Mouse (Mus musculus): Measurements from ENCODE around the gene Odf3b.

Odf3b gene

DNA sequence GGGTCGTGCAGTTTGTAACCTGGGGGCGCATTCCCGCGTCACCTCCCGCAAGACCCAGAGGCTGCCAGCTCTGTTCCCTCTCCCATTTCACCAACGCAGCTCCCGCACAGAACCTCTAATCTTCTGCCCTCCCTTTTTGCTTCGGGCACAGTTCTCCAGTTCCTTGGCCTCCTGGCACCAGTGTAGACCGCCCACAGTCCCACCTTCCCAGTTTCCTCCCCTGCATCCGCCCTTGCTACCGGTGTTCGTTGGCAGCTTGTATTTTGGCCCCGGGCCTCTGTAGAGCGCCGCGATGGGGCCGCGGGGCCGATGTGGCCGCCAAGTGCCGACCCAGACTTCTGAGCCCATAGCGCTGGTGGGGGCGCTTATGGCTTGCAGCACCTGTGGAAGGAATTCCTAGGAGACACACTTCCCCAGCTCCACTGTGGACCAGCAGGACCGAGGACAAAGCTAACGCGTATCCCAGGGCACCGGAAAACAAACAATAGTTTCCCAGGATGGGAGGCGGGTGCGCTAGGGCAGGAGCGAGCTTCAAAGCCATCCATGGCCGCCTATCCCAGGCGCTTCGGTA, at the start of gene Odf3b:
Gene Odf3b (minus strand): TSS at position 452 of the 571 bp plus-strand sequence.
- DNase-seq (ENCODE audit: low spot score in 2 of 2): no peak

DNA sequence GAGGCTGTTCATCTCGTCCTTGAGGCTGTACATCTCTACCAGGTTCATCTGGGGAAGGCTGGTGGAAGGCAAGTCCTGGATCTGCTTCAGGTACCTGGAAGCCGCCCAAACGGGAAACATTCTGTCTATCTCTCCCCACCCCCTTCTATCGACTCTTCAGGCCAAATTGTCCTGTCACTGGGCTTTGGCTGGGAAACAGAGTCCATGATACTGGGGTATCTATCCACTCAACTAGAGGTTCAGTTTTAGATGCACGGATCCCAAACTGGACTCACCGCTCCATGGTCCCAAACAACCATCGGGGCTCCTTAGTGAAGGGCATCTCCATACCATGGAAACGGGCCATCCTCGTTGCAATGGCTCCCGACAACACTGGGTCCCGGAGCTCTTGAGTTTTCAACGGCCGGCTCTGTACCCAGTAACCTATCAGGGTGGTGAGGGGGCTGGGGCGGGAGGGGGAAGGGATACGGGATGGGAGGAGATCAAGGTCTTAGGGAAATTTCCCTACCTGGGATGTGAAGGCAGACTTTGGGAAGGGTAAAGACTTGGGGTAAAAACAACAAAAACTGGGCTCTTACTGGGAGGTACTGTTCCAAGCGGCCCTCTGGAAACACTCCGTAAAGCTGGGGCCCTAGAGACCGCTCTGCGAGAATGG, 49.2 kb upstream of the Odf3b start:
- DNase-seq (ENCODE audit: low spot score in 2 of 2): no peak

DNA sequence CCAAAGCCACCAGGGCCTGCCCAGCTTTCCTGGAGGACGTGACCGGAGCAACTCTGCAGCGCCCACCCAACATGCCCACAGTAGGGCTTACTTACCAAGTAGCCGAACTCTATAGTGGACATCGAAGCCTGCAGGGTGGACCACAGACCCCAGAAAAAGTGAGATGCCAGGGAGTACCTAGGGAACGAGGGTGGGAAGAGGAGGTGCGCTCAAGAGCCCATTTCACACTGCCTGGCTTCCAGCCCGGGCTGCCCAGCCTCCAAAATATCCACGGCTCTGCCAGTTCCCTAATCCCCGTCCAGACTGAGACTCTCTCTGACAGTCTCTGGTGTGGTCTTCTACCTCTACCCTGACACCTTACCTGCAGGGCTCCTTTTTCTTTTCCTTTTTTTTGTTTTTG, 47.6 kb upstream of the Odf3b start:
- no peak for DNase-seq (ENCODE audit: low spot score in 2 of 2)

DNA sequence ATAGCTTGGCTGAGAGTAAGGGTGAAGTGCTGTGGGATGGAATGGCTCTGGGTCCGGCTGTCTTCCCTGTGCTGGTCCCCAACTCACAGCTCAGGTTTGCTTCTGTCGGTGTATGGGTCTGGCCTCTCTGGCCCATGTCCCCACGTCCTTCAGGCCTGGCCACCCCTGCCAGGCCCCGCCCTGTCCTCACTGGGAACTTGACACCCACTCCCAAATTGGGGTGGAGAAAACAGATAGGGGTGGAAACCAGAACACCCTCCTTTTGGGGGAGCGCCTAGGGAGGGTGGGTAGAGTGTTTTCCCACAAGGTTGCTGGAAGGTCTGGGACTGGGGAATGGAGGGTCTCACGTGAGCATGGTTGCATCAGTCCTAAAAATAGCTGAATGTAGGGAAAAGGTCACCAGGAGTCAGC, 46.6 kb upstream of the Odf3b start, which contains the start of gene Cpt1b:
Gene Cpt1b (minus strand): TSS at position 153 of the 411 bp plus-strand sequence.
- no peak for DNase-seq (ENCODE audit: low spot score in 2 of 2)

DNA sequence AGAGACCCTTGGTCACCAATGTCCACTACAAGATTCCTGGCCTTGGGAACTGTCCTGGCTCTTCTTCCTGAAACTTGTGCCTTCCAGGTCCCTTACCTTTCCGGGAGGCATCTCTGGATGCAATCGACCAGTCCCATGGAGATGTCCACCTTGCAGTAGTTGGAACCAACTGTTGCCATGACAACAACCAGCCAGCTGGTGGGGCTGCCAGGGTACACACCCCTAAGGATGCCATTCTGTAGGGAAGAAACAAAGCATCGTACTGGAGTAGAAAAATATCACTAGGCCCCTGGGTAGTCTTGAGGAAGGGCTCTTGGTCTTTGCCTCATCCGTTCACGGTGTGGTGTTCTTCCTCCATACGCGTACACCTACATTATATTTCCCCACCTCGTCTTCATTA, 45.5 kb upstream of the Odf3b start:
- no peak for DNase-seq (ENCODE audit: low spot score in 2 of 2)

DNA sequence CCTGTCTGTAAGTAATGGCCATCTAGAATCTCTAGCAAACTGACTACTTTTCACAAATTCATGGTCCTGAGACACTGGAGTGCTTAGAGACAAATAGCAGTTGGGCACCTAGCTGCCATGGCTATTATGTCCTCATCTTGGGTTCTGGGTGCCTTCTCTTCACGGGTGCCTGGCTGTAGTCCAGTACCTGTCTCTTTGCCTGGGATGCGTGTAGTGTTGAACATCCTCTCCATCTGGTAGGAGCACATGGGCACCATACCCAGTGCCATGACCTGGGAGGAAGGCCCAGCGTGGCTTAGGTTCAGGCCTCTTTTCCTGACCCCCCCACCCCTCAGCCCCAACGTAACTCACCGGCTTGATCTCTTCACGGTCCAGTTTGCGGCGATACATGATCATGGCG, 42.9 kb upstream of the Odf3b start:
- DNase-seq (ENCODE audit: low spot score in 2 of 2): no peak

DNA sequence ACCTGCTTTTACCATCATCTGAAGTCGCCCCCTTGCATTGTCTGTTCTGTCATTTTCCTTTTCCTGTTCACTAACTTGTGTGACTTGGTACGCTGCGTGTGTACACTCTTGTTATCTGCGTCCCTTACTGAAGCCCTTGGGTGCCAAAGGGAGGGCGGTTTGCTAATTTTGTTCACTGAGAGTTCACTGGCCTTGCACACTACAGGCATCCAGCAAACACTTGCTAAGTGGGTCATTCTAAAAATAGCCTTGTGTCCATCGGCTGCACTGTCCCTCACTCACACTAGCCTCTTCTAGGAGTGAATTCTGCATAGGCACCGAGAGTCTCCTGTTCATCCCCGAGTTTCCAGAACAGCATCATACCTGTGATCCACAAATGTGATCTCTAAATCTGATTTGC, 36.2 kb upstream of the Odf3b start:
- DNase-seq (ENCODE audit: low spot score in 2 of 2): no peak

DNA sequence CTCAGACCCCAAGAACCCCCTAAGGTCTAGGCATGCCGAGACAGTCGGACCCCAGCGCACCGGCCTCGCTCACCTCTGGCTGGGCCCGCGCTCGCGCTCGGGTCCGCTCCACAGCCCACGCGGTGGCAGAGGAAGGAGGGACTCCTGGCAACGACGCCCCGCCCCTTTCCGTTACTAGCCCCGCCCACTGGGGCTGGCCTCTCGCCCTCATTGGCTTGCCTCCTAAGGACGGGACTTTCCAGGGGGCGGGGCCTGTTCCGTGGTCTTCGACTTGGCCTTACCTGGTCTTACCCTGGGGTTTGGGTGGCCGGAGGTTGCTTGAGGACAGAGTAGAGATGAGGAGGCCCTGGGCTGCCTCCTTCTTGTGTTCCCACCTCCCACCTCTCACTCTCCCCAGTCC, 31.0 kb upstream of the Odf3b start, which contains the start of gene Syce3:
Gene Syce3 (minus strand): TSS at position 386 of the 400 bp plus-strand sequence.
- DNase-seq (ENCODE audit: low spot score in 2 of 2): no peak

DNA sequence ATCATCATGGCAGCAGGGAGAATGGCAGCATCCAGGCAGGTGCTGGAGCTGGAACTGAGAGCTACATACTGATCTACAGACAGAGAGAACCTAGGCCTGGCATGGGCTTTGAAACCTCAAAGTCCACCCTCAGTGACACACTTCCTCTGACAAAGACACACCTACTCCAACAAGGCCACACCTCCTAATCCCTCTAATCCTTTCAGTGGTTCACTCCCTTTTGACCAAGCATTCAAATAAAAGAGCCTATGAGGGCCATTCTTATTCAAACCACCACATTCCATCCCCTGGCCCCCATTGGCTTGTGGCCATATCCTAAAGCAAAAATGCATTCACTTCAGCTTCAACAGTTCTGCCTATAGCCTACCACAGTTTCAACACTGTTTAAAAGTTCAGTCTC, 27.6 kb upstream of the Odf3b start:
- DNase-seq (ENCODE audit: low spot score in 2 of 2): no peak

DNA sequence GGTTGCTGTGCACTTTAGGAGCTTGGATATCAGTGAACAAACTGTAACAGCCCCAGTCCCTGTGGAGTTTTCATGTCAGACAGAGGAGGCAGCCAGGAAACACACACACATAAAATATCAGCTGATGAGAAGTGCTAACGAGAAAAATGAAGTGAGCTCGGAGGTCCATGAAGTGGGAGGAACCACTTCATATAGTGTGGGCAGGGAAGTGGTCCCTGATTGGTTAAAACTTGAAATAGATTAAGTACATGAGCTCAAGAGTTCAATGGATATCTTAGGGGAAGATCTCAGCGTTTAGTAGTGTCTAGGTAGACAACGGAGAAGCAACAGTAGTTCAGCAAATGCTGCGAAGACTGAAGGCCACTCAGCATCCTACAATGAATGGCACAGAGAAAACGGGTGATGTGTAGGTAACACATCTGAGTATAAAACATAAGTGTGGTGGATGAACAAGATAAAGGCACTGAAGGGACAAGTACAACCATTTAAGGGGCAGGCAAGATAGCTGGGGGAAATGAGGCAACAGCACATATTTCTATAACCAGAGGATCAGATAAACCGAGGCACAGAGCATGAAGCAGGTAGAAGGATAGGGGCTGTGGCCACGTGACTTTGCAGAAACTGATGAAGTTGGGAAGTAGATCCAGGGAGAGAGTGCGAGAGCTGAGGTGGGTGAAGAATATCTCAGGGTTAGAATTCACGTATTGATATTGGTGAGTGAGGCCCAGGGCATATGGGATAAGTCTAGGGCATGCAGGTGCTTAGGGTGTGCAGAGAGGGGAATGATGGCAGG, 25.9 kb upstream of the Odf3b start:
- DNase-seq (ENCODE audit: low spot score in 2 of 2): no peak

DNA sequence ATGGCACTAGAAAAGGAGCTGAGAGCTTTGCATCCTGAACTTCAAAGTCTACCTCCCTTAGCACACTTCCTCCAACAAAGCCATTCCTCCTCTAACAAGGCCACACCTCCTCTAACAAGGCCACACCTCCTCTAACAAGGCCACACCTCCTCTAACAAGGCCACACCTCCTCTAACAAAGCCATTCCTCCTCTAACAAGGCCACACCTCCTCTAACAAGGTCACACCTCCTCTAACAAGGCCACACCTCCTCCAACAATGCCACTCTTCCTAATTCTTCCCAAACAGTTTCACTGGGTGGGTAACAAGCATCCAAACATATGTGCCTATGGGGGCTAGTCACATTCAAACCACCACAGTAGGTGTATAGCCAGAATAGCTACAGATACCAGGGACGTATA, 23.4 kb upstream of the Odf3b start:
- DNase-seq (ENCODE audit: low spot score in 2 of 2): no peak

DNA sequence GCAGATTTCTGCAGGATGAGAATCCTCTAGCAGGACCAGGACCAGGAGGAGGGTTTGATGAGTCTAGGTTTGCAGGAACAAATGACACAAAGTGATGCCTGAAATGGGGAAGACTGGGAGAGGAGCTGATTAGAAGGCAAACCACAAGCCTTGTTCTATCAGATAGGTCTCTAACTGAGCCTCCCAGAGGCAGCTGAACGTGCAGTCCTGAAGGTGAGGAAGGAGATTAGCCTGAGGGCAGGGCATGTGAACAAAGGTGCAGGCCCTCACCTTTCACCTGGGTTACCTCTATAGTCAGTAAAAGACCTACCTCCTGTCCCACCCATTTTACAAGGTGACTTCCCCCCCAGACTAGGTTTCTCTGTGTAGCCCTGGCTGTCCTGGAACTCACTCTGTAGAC, 20.6 kb upstream of the Odf3b start:
- DNase-seq (ENCODE audit: low spot score in 2 of 2): no peak

DNA sequence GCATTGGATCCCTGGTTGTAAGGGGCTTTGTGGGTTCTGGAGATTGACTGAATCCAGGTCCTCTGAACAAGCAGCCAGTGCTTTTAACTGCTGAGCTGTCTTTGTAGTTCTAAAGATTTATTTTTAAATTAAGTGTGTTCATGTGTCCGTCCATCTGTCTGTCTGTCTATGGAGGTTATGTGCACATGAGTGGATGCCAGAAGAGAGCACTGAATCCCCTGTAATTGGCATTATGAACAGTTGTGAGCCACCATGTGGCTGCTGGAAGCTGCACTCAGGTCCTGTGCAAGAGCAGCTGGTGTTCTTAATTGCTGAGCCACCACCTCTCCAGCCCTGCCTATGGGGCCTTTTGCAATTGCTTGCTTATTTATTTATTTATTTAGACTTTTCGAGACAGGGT, 19.1 kb upstream of the Odf3b start:
- no peak for DNase-seq (ENCODE audit: low spot score in 2 of 2)

DNA sequence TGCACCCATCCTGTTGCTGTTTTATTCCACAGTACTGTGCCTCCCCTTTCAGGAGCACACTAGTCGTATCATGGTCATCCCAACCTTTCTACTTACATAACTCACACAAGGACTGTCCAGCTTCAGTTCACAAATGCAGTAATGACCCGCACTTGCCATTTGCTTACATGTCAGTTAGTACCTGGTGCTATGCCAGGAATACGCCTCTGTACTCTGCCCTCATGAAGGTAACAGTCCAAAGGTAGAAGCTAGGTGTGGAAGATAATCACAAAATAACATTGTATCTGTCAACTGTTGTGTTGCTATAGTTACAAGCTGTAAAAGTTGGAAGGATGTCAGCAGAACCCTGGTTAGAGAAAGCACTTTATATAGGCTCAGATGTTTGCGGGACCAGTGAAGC, 17.8 kb upstream of the Odf3b start:
- no peak for DNase-seq (ENCODE audit: low spot score in 2 of 2)

DNA sequence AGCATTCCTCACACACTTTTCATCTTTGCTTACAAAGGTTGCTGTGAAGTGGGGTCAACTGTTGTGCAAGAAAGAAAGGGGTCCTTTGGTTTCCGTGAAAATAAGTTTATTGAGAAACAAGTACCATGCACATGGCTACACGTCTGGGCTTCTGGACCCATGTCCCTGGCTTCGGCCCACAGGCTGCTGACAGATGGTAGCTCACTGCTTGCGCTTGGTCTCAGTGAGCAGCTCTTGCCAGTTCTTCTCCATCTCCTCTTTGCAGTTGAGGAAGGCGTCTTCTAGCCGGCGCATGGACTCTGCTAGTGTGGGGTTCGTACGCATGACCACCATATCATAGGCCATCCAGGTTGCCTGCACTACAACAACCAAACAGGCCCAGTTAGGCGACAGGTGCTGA, 11.0 kb upstream of the Odf3b start:
- no peak for DNase-seq (ENCODE audit: low spot score in 2 of 2)

DNA sequence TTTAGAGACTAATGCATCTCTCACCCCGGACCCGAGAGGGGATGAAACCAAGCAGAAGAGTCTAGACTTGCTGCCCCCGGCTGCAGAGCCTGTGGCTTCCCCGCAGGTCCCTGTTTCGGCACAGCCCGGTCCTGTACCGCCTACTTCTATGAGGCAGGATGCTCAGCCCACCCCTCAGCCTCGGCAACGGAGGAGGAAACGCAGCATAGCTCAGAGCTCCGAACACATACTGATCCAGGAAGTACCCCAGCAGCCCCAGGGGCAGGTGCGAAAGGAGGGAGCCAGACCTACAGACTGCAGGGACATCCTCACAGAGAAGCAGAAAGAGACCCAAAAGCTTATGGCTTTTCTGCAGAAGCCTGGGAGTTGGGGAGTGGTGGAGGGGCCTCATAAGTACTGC, 8.0 kb upstream of the Odf3b start:
- no peak for DNase-seq (ENCODE audit: low spot score in 2 of 2)

DNA sequence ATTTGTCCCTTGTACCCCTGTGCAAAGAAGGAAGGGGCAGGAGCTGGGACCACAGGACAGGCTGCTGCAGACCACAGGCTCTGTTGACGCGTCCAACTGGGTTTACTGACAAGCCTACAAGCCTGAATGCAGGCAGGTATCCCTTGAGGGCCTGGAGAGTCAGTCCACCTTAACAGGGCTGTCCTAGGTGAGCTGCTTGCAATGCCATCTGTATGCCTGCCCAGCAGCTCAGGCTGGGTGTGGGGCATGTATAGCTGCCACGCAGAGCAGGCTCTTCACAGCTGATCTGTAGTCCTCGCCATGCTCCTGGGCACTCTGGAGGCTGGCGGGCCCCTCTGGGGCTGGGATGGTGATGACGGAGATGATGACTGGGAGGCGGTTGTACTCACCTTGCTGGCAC, 5.5 kb upstream of the Odf3b start, which contains the start of gene Klhdc7b:
Gene Klhdc7b (plus strand): TSS at position 301 of the 400 bp plus-strand sequence.
- DNase-seq (ENCODE audit: low spot score in 2 of 2): no peak

DNA sequence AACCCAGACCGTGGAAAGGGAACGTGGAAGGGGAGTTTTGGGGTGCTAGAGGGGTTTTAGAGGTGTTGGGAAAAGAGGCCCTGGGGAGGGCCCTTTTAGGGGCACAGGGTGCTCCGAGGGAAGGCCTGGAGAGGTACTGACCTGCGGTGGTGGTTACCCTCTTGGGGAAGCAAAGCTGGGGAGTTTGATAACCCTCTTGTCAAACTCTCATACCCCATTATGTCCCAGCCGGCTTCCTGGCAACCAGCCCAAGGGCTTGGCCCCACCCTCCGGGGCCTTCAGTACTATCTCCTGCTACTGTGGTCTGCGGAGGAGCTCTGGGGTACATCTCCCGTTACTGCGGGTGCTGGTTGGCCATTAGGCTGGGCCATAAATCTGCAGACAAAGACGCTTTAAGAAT, 347 bp upstream of the Odf3b start:
- no peak for DNase-seq (ENCODE audit: low spot score in 2 of 2)

DNA sequence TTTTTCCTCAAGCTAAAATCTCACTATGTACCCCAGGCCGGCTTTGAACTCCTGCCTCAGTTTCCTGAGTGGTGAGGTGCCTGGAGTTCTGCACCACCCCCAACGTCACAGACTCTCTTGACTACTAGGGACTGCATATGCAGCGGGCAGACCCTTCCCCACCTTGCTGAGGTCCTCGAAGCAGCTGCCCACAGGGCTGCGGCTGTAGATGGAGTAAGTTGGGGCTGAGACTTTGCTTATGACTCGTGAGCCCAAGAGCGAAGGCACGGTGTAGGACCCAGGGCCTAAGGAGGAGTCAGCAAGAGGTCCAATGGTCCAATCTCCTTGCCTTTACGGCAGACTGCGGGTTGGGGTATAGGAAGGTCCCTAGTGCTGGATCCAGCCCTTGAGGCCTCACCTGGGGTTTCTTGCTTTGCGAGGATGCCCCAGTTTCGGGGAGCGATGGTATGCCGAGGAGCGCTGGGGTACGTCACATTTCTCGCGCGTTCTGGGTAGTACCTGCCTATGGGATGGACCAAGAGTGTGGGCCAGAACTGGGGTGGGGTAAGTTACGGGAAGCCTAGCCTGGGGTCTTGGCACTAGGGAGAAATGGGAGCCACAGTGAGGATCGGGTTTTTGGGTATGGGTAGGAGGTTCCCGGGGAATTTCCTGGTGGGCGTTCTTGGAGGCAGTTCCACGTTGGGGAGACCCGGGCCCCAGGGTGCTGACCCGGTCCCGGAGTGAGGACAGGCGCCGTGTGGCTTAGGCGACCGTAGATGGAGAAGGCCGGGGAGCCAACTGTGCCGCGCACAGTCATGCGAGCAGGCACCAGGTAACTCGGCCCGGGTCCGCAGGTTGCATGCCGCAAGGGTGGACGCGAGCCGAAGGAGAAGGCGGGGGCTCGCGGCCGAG, 899 bp downstream of the Odf3b start:
- no peak for DNase-seq (ENCODE audit: low spot score in 2 of 2)

DNA sequence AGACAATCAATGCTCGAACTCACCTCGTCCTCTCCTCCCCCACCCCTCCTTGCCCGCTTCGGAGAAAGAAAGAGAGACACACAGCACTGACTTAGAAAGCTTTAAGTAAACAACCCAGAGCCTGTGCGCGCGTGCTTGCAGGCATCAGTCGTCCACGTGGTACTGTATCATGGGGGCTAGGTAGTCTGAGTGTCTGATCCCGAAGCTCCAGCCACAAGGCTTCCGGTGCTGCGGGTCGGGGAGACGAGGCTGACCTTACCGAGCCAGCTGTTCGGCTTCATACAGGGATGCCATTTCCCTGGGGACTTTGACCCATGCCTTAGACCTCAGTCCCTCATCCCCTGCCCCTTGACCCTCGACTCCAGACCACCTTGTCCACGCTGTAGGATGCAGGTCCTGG, 1.7 kb downstream of the Odf3b start:
- DNase-seq (ENCODE audit: low spot score in 2 of 2): no peak

DNA sequence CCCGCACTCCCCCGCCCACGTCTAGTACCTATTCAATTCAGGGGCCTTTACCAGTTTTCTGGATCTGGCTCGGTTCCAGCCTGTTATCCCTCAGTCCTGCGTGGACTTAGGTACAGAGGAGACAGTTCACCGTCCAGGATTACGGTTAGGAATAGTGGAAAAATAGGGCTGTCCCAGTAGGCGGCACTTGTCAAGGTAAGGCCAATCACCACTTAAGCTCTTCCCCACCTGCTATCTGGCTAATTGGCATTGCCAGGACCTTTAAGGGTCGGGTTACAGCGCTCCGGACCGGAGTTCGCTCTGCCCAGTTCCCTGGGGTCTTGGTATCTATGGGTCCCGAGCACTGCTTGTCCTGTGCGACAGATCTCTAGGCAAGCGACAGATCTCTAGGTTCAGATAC, 2.1 kb downstream of the Odf3b start, which contains the start of gene Tymp:
Gene Tymp (minus strand): TSS at position 83 of the 400 bp plus-strand sequence.
- no peak for DNase-seq (ENCODE audit: low spot score in 2 of 2)

DNA sequence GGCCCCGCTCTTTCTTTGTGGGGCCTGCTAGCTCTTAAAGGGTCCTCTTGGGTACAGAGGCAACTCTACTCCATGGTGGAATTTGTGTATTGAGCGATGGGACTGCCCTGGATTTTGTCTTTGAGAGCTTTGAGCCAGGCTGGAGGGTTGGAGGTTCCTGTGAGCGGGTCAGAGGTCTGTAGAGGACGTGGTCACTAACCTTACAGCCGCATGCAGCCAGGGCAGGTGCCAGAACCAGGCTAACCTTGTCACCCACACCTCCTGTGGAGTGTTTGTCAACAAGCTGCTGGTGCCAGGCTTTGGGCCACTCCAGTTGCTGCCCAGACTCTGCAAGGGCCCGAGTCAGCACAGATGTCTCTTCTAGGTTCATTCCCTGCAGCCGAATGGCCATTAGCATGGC, 3.0 kb downstream of the Odf3b start:
- DNase-seq (ENCODE audit: low spot score in 2 of 2): no peak
